Mouse (Mus musculus) embryonic stem cell, embryonic (primary cell): ENCODE measurements around the gene Ccdc88c.

Source experiments
- CTCF ChIA-PET, 4 experiments: fragments of 300-600 bp in 2 of 4; fragments of 350-600 bp in 2 of 4; sonication (Branson Sonifier 250); formaldehyde crosslinking; loops; one replicate each; lab custom pipeline; 2022; ENCODE audit warnings: inconsistent platforms in 2 of 4; lab: Charles Lee
- POLR2A ChIA-PET, 4 experiments: fragments of 300-600 bp in 2 of 4; fragments of 350-600 bp in 2 of 4; sonication (Branson Sonifier 250); formaldehyde crosslinking; loops; one replicate each; lab custom pipeline; 2022; ENCODE audit warnings: antibody characterized with exemption in 4 of 4, inconsistent platforms in 1 of 4; lab: Charles Lee

Gene Ccdc88c

GRCm38 (mm10) chr12:100909765-100910164 lies 119.1 kb downstream of the Ccdc88c start:
- CTCF ChIA-PET: interaction anchor here in 1 of 4 experiments (1.3 to 2.7 kb wide), 3 partner anchors 11 to 60 kb away, joined by 3 to 7 read pairs (median 4); no protein-coding TSS in a partner anchor
- POLR2A ChIA-PET: interaction anchor here in 3 of 4 experiments (0.5 to 3.2 kb wide), 9 partner anchors 12 to 179 kb away, joined by 3 to 10 read pairs (median 3); no protein-coding TSS in a partner anchor

DNA sequence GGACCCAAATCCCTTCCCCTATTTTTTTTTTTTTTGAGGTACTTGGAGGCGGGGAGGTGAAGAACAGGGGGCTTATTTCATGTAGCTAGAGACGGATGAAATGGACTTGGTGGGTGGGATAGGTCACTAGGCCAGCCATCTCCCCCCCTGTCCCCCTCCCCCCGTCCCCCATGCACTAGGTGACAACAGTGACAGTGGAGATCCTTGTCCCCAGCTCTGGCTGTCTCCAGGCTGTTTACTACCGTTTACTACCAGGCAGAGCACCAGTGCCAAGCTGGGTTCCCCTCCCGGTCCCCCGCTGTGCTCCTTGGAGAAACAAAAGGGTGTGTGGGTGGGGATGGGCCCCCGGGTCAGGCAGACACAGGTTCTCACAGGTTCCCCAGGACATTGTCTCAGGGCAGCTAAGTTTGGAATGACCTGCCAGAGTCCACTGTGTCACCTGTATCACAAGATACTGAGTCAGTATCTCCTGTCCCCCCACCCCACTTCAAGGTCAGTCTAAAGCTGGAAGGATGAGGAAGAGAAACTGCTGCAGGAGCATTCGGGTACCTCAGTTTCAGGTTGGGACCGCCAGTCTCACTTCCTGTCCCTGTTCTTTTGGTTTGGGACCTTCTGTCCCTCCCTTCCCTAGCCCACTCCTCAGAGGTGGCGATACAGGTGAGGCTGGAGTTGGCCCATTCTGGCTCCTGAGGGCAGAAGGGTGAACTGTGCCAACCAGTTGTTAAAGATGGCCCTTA lies 120.4 kb downstream of the Ccdc88c start:
- POLR2A ChIA-PET: interaction anchor here (0.6 to 3.2 kb wide), 24 partner anchors 10 to 301 kb away, joined by 3 to 13 read pairs (median 4); no protein-coding TSS in a partner anchor

DNA sequence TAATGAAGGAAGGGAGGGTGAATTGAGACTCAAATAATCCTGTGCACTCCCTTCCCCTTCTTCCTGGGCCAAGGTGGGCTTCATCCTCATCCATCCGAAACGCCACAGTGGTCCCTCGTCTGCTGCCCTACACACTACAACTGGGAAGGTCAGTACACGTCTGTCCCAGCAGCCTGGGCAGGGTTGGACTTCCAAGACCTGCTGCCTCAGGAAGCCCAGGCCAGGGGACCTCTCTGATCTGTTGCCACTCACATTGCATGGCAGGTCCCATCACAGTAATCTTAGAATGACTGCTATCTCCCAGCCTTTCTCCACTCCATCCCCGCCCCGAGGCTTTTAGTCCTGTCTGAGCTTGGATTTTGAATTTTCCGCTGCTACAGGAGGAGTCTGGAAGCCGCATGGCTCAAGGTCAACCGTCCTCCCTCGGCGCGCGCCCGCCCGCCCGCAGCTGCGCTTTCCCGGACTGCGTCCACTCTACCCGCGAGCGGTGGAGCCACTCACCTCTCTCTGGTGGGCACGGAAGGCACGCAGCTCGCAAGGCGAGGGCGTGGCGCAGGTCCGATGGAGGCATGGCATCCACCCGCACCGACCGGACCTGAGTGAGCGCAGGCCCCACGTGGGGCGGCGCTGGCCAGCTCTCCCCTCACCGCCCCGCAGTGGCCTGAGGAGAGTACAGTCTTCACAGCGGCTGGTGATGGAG lies 121.1 kb downstream of the Ccdc88c start, which contains the start of gene Gpr68:
TSS of gene Gpr68 (minus strand) at position 601 of the 700 bp plus-strand sequence.
- CTCF ChIA-PET: interaction anchor here (0.5 to 2.7 kb wide), 11 partner anchors 15 to 129 kb away, joined by 3 to 9 read pairs (median 3); no protein-coding TSS in a partner anchor
- POLR2A ChIA-PET: interaction anchor here (0.5 to 3.2 kb wide), 21 partner anchors 9 to 1990 kb away, joined by 3 to 13 read pairs (median 4); no protein-coding TSS in a partner anchor

More for the DNA sequence above, 120.4 kb downstream of the Ccdc88c start:
- CTCF ChIA-PET: interaction anchor here (0.5 to 2.7 kb wide), 10 partner anchors 14 to 121 kb away, joined by 3 to 8 read pairs (median 3); no protein-coding TSS in a partner anchor

GRCm38 (mm10) chr12:100906861-100907260 lies 122.0 kb downstream of the Ccdc88c start:
- CTCF ChIA-PET: interaction anchor here in 1 of 4 experiments (2.0 kb wide), 1 partner anchor 45 kb away, joined by 8 read pairs; no protein-coding TSS in a partner anchor
- POLR2A ChIA-PET: interaction anchor here in 2 of 4 experiments (1.0 to 3.2 kb wide), 6 partner anchors 12 to 57 kb away, joined by 3 to 11 read pairs (median 8); no protein-coding TSS in a partner anchor

DNA sequence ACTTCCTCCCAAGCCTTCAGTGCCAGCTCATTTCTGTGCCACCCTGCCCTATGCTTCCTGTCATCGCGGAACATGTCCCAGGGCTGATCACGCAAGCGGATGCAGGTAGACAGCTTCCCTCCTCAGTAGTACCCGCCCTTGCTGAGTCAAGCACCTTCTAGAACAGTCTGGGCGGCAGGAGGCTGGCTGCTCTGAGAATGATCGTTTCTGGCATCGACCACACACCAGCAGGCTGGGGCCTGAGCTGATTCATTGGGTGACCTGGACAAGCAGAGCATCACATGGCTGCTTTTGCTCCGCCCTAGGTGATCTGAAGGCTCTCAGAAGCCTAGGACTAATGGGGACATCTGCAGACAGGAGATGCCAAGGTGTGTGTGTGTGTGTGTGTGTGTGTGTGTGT lies 125.1 kb downstream of the Ccdc88c start:
- ChIA-PET CTCF (interaction anchor here in 3 of 4 experiments (0.6 to 0.8 kb wide), 3 partner anchors 54 to 162 kb away, joined by 3 to 12 read pairs (median 4); no protein-coding TSS in a partner anchor), POLR2A (interaction anchor here in 1 of 4 experiments (1.7 kb wide), 1 partner anchor 28 kb away, joined by 3 read pairs; no protein-coding TSS in a partner anchor)

GRCm38 (mm10) chr12:100901386-100901785 lies 127.5 kb downstream of the Ccdc88c start:
- ChIA-PET CTCF (interaction anchor here in 3 of 4 experiments (0.6 to 1.7 kb wide), 6 partner anchors 10 to 60 kb away, joined by 3 to 5 read pairs (median 4); no protein-coding TSS in a partner anchor), POLR2A (interaction anchor here in 3 of 4 experiments (0.6 to 1.9 kb wide), 11 partner anchors 9 to 1119 kb away, joined by 3 to 4 read pairs (median 3); partner anchors contain the start of gene Cpsf2 (in 1 of the 3))

DNA sequence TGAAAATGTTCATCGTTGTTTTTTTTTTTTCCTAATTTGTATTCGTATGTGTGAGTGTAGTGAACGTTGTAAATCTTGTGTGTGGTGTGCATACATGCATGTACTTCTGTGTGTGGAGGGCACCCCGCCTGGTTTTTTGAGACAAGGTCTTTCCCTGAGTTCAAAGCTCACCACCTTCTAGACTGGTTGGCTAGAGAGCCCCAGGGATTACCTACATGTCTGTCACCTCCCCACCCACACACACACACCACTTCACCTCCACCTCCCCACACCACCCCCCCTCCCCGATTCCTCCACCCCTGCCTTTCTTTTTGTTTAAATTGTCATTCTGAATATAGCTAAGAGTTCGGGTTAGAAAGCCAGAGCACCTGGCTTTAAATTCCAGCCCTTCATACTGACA lies 128.0 kb downstream of the Ccdc88c start:
- CTCF ChIA-PET: interaction anchor here in 3 of 4 experiments (0.5 to 1.7 kb wide), 6 partner anchors 26 to 128 kb away, joined by 3 to 7 read pairs (median 4); no protein-coding TSS in a partner anchor

GRCm38 (mm10) chr12:100899111-100899640 lies 129.7 kb downstream of the Ccdc88c start:
- CTCF ChIA-PET: interaction anchor here in 2 of 4 experiments (0.9 to 2.8 kb wide), 2 partner anchors 11 to 50 kb away, joined by 3 to 8 read pairs; no protein-coding TSS in a partner anchor
- POLR2A ChIA-PET: interaction anchor here in 3 of 4 experiments (0.6 to 1.4 kb wide), 6 partner anchors 11 to 757 kb away, joined by 3 to 4 read pairs (median 4); no protein-coding TSS in a partner anchor

More for the DNA sequence above, 128.0 kb downstream of the Ccdc88c start:
- POLR2A ChIA-PET: interaction anchor here in 3 of 4 experiments (0.6 to 1.3 kb wide), 8 partner anchors 10 to 1119 kb away, joined by 3 to 4 read pairs (median 3); partner anchors contain the start of gene Cpsf2 (in 1 of the 3)

GRCm38 (mm10) chr12:100897736-100898650 lies 130.9 kb downstream of the Ccdc88c start:
- POLR2A ChIA-PET: interaction anchor here in 3 of 4 experiments (0.8 to 1.6 kb wide), 4 partner anchors 10 to 15 kb away, joined by 3 to 4 read pairs (median 3); partner anchors contain the start of gene Gpr68 (in 2 of the 3)
- CTCF ChIA-PET: interaction anchor here in 1 of 4 experiments (2.8 kb wide), 1 partner anchor 49 kb away, joined by 8 read pairs; no protein-coding TSS in a partner anchor

GRCm38 (mm10) chr12:100896661-100897060 lies 132.2 kb downstream of the Ccdc88c start:
- ChIA-PET POLR2A (no interaction called here), CTCF (no interaction called here)

GRCm38 (mm10) chr12:100895504-100895903 lies 133.4 kb downstream of the Ccdc88c start:
- CTCF ChIA-PET: no interaction called here
- POLR2A ChIA-PET: interaction anchor here in 1 of 4 experiments (0.5 kb wide), 1 partner anchor 9 kb away, joined by 3 read pairs; no protein-coding TSS in a partner anchor

- ChIA-PET CTCF (no interaction called here), POLR2A (interaction anchor here in 1 of 4 experiments (1.5 kb wide), 1 partner anchor 11 kb away, joined by 3 read pairs; no protein-coding TSS in a partner anchor)
These were observed 138.3 kb downstream of the Ccdc88c start for GRCm38 (mm10) chr12:100890548-100890947.

DNA sequence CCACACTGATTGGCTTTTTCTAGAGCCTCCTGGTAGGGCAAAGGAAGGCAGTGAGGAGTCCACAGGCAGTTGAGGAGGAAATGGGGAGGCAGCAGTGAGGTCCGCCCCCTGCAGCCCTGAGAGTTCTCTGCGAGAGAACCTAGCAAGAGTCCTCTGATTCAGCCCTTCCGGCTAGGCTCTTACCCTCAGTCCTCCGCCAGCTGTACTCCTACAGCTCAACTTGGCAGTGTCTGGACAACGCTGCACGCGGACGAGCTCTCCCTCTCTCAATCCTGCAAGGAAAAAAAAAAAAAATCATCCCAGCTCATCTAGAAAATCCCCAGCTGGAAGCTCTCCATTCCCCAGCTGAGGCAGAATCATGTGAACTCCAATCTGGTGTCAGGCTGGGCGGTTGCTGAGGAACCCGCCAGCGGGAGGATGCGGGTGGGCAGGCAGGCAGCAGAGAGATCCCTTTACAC lies 141.0 kb downstream of the Ccdc88c start:
- ChIA-PET CTCF (interaction anchor here in 2 of 4 experiments (0.5 to 1.2 kb wide), 2 partner anchors 10 to 309 kb away, joined by 3 read pairs; no protein-coding TSS in a partner anchor), POLR2A (interaction anchor here in 2 of 4 experiments (0.7 to 2.7 kb wide), 4 partner anchors 10 to 53 kb away, joined by 3 to 8 read pairs (median 4); no protein-coding TSS in a partner anchor)

- POLR2A ChIA-PET: interaction anchor here in 2 of 4 experiments (0.7 to 2.7 kb wide), 5 partner anchors 9 to 121 kb away, joined by 3 to 8 read pairs (median 3); partner anchors contain the start of gene Gpr68 (in 1 of the 2)
These were observed 142.0 kb downstream of the Ccdc88c start for GRCm38 (mm10) chr12:100886877-100887276.

GRCm38 (mm10) chr12:100885585-100885984 lies 143.3 kb downstream of the Ccdc88c start:
- ChIA-PET POLR2A (interaction anchor here in 2 of 4 experiments (0.9 to 1.2 kb wide), 2 partner anchors 23 to 143 kb away, joined by 3 read pairs; partner anchors contain the start of genes Ccdc88c (in 1 of the 2) and Gpr68 (in 1 of the 2)), CTCF (interaction anchor here in 1 of 4 experiments (1.6 kb wide), 1 partner anchor 36 kb away, joined by 4 read pairs; no protein-coding TSS in a partner anchor)

More at GRCm38 (mm10) chr12:100886877-100887276, 142.0 kb downstream of the Ccdc88c start:
- CTCF ChIA-PET: interaction anchor here in 2 of 4 experiments (0.7 to 1.6 kb wide), 2 partner anchors 13 to 38 kb away, joined by 4 to 6 read pairs; no protein-coding TSS in a partner anchor
